Mouse (Mus musculus) limb, embryonic 14.5 days (tissue): ENCODE results near the gene Mmp9. TPM values are rescaled to one million over a fixed set of nuclear protein-coding genes. Genes with fewer than 3 reads are reported as not detected.
A peak's percentile ranks its signal among the peaks of the same experiment; 100 is the strongest.

ENCODE experiments used
- ATAC-seq: fragments of 200-750 bp; cut with Nextera tagmentation; 2 replicates; pipeline ENCODE4 v1.8.0; 2017; ENCODE audit warnings: low read depth, moderate number of reproducible peaks, moderate TSS enrichment; ENCODE audit not compliant: low FRiP score
- DNase-seq: peaks from one replicate; pipeline ENCODE4 v3.0.0-alpha.2; 2015; ENCODE audit warnings: low spot score
- H3K27ac ChIP-seq: fragments of 300-500 bp; sonication (generic); replicated peaks from 2 replicates; pipeline ENCODE4 v1.5.1; 2014; ENCODE audit warnings: low read depth, mild to moderate bottlenecking, low read length, moderate library complexity, mixed read lengths
- H3K27me3 ChIP-seq: fragments of 300-500 bp; sonication (generic); 2 replicates; pipeline ENCODE4 v1.6.1; 2014; ENCODE audit warnings: low read length, mixed read lengths; ENCODE audit not compliant: control insufficient read depth, insufficient read depth
- H3K36me3 ChIP-seq: fragments of 300-500 bp; sonication (generic); 2 replicates; pipeline ENCODE4 v1.6.1; 2014; ENCODE audit warnings: mild to moderate bottlenecking, low read length, moderate library complexity, mixed read lengths; ENCODE audit not compliant: control insufficient read depth, insufficient read depth
- H3K4me1 ChIP-seq: fragments of 300-500 bp; sonication (generic); 2 replicates; pipeline ENCODE4 v1.6.1; 2014; ENCODE audit warnings: antibody characterized with exemption, low read length, mixed read lengths; ENCODE audit not compliant: control insufficient read depth, insufficient read depth
- H3K4me2 ChIP-seq: fragments of 300-500 bp; sonication (generic); replicated peaks from 2 replicates; pipeline ENCODE4 v1.6.1; 2014; ENCODE audit warnings: low read depth, mild to moderate bottlenecking, low read length, moderate library complexity; ENCODE audit not compliant: severe bottlenecking
- H3K4me3 ChIP-seq: fragments of 300-500 bp; sonication (generic); replicated peaks from 2 replicates; pipeline ENCODE4 v1.5.1; 2014; ENCODE audit warnings: low read length
- H3K9ac ChIP-seq: fragments of 300-500 bp; sonication (generic); 2 replicates; pipeline ENCODE4 v1.6.1; 2014; ENCODE audit warnings: mild to moderate bottlenecking, low read depth, low read length, moderate library complexity; ENCODE audit not compliant: severe bottlenecking
- H3K9me3 ChIP-seq: fragments of 300-500 bp; sonication (generic); 2 replicates; pipeline ENCODE4 v1.6.1; 2016; ENCODE audit warnings: low read length; ENCODE audit not compliant: control insufficient read depth
- POLR2A ChIP-seq: fragments of 200-500 bp; IDR thresholded peaks from 2 replicates; pipeline ENCODE4 v1.8.0; 2012; ENCODE audit warnings: inconsistent platforms, mild to moderate bottlenecking, moderate library complexity, borderline replicate concordance; ENCODE audit not compliant: insufficient read depth, insufficient read length; ENCODE audit errors: extremely low read depth
- WGBS: fragments of 180-500 bp; shearing (Covaris S2); extraction: QIAGEN DNeasy Blood & Tissue Kit; methylation state at CpG from one replicate; pipeline ENCODE4 v1.1.7; 2014; 5-methylcytosine and 5-hydroxymethylcytosine counted together
- polyA plus RNA-seq, 2 experiments: library from polyadenylated mRNA; depleted of rRNA in 1 of 2; stranded (reverse) in 1 of 2; unstranded in 1 of 2; fragments of >200 nt; fragmentation: Nextera tagmentation in 1 of 2; extraction: Ambion mirVana in 1 of 2; gene quantifications; 2 replicates each; pipeline versions ENCODE4 v1.2.1 to v1.2.3; 2012 to 2014

Gene Mmp9
- polyA plus RNA-seq, 2 experiments, result 16.7 to 19.1 TPM

GRCm38 (mm10) chr2:164968451-164968851 is 27.9 kb downstream of the Mmp9 start:
- DNase-seq (peak; percentile 81), ATAC-seq (peak; percentile 86)
- Histone ChIP-seq H3K36me3 (no peaks in the 10 kb centered on the region), H3K9me3 (no peaks in the 10 kb centered on the region), H3K4me3 (peak overlapping the region; percentile 26), H3K27me3 (peaks cover 61% of the 10 kb centered on the region), H3K4me2 (peak overlapping the region; percentile 49), H3K27ac (no peak overlapping the region), H3K4me1 (peaks cover 12% of the 10 kb centered on the region; the same call in 1 of the 2 replicates), H3K9ac (no peak overlapping the region)
- no peak for TF ChIP-seq POLR2A
- 2% methylated on average over 25 of the region's 29 CpGs for WGBS

- WGBS, result under 1% methylated on average over 21 of the region's 21 CpGs
- Histone ChIP-seq H3K9me3 (no peaks in the 10 kb centered on the region), H3K27me3 (peaks cover 61% of the 10 kb centered on the region), H3K4me1 (peaks cover 12% of the 10 kb centered on the region; the same call in 1 of the 2 replicates), H3K27ac (no peak overlapping the region), H3K36me3 (no peaks in the 10 kb centered on the region), H3K9ac (no peak overlapping the region), H3K4me3 (no peak overlapping the region), H3K4me2 (no peak overlapping the region)
- no peak for TF ChIP-seq POLR2A
- ATAC-seq (no peak), DNase-seq (no peak)
Observed at GRCm38 (mm10) chr2:164969348-164969781, 28.8 kb downstream of the Mmp9 start.

GRCm38 (mm10) chr2:164970631-164971196 is 30.1 kb downstream of the Mmp9 start:
- TF ChIP-seq POLR2A, result no peak
- H3K4me1 ChIP-seq, result peaks cover 12% of the 10 kb centered on the region; the same call in 1 of the 2 replicates
- no peak for ATAC-seq
- H3K4me2 ChIP-seq, result 0 out of 2 replicates have a peak overlapping the region, but pooled peaks have one; percentile 22
- no peak overlapping the region for H3K27ac ChIP-seq
- H3K4me3 ChIP-seq, result 0 out of 2 replicates have a peak overlapping the region, but pooled peaks have one; percentile 5
- under 1% methylated on average over 42 of the region's 42 CpGs for WGBS
- DNase-seq, result no peak
- peaks cover 61% of the 10 kb centered on the region for H3K27me3 ChIP-seq
- no peaks in the 10 kb centered on the region for H3K9me3 ChIP-seq
- no peak overlapping the region for H3K9ac ChIP-seq
- no peaks in the 10 kb centered on the region for H3K36me3 ChIP-seq

- H3K36me3 ChIP-seq, result no peaks in the 10 kb centered on the region
- no peaks in the 10 kb centered on the region for H3K9me3 ChIP-seq
- no peak overlapping the region for H3K27ac ChIP-seq
- WGBS, result 56% methylated on average over 5 of the region's 5 CpGs
- no peak overlapping the region for H3K4me2 ChIP-seq
- no peak for DNase-seq
- peaks cover 45% of the 10 kb centered on the region for H3K27me3 ChIP-seq
- H3K4me3 ChIP-seq, result no peak overlapping the region
- ATAC-seq, result no peak
- peaks cover 10% of the 10 kb centered on the region; the same call in 1 of the 2 replicates for H3K4me1 ChIP-seq
- no peak for TF ChIP-seq POLR2A
- no peak overlapping the region for H3K9ac ChIP-seq
Observed at GRCm38 (mm10) chr2:164972646-164973045, 32.1 kb downstream of the Mmp9 start.

- Histone ChIP-seq H3K27me3 (peaks cover 16% of the 10 kb centered on the region), H3K9ac (no peak overlapping the region), H3K36me3 (no peaks in the 10 kb centered on the region), H3K4me1 (peaks cover 5% of the 10 kb centered on the region; the same call in 1 of the 2 replicates), H3K9me3 (no peaks in the 10 kb centered on the region), H3K4me3 (no peak overlapping the region), H3K4me2 (no peak overlapping the region), H3K27ac (no peak overlapping the region)
- no peak for DNase-seq
- ATAC-seq, result no peak
- no peak for TF ChIP-seq POLR2A
- 79% methylated on average over 6 of the region's 6 CpGs for WGBS
Observed at GRCm38 (mm10) chr2:164975611-164976010, 35.0 kb downstream of the Mmp9 start.
